Mouse (Mus musculus) heart, embryonic 11.5 days (tissue): ENCODE data around the gene Zfp385a. TPM values are rescaled to one million over a fixed set of nuclear protein-coding genes. Genes with fewer than 3 reads are reported as not detected.

ENCODE experiments used
- ATAC-seq: fragments of 200-750 bp; cut with Nextera tagmentation; replicated peaks from 2 replicates; pipeline ENCODE4 v1.8.0; 2017; ENCODE audit warnings: moderate library complexity; ENCODE audit not compliant: insufficient number of reproducible peaks, low FRiP score, low TSS enrichment
- H3K27ac ChIP-seq: fragments of 300-500 bp; sonication (generic); 2 replicates; pipeline ENCODE4 v1.5.1; 2014; ENCODE audit warnings: mild to moderate bottlenecking, low read depth, low read length
- H3K27me3 ChIP-seq: fragments of 300-500 bp; sonication (generic); 2 replicates; pipeline ENCODE4 v1.6.1; 2014; ENCODE audit warnings: mild to moderate bottlenecking, low read length, mixed read lengths; ENCODE audit not compliant: control insufficient read depth, insufficient read depth
- H3K36me3 ChIP-seq: fragments of 300-500 bp; sonication (generic); 2 replicates; pipeline ENCODE4 v1.6.1; 2014; ENCODE audit warnings: mild to moderate bottlenecking, low read length, moderate library complexity, mixed read lengths; ENCODE audit not compliant: control insufficient read depth, insufficient read depth
- H3K4me1 ChIP-seq: fragments of 300-500 bp; sonication (generic); 2 replicates; pipeline ENCODE4 v1.6.1; 2014; ENCODE audit warnings: low read length; ENCODE audit not compliant: control insufficient read depth, insufficient read depth
- H3K4me2 ChIP-seq: fragments of 300-500 bp; sonication (generic); 2 replicates; pipeline ENCODE4 v1.6.1; 2014; ENCODE audit warnings: mild to moderate bottlenecking, moderate library complexity
- H3K4me3 ChIP-seq: fragments of 300-500 bp; sonication (generic); 2 replicates; pipeline ENCODE4 v1.5.1; 2014; ENCODE audit warnings: low read depth, low read length
- H3K9ac ChIP-seq: fragments of 300-500 bp; sonication (generic); 2 replicates; pipeline ENCODE4 v1.6.1; 2014; ENCODE audit warnings: mild to moderate bottlenecking, low read depth, low read length, moderate library complexity
- H3K9me3 ChIP-seq: fragments of 300-500 bp; sonication (generic); replicated peaks from 2 replicates; pipeline ENCODE4 v1.6.1; 2016; ENCODE audit warnings: low read length; ENCODE audit not compliant: control insufficient read depth
- WGBS: fragments of 180-500 bp; shearing (Covaris S2); extraction: QIAGEN DNeasy Blood & Tissue Kit; methylation state at CpG from one replicate; pipeline ENCODE4 v1.1.7; 2014; ENCODE audit not compliant: insufficient replicate concordance; 5-methylcytosine and 5-hydroxymethylcytosine counted together
- polyA plus RNA-seq: library from polyadenylated mRNA; unstranded; fragments of >200 nt; fragmentation: Nextera tagmentation; extraction: Ambion mirVana; gene quantifications from 2 replicates; pipeline ENCODE4 v1.2.1, GENCODE M21; 2014

Zfp385a gene
- polyA plus RNA-seq, 1 experiment from 2014 or later = 11.6 TPM

- Histone ChIP-seq H3K4me1 (peaks cover 27% of the 10 kb centered on the region), H3K9me3 (no peaks in the 10 kb centered on the region), H3K27me3 (peaks cover 5% of the 10 kb centered on the region), H3K4me2 (peak overlapping the region; percentile 74), H3K36me3 (peaks cover 4% of the 10 kb centered on the region), H3K4me3 (peak overlapping the region; percentile 32; the same call in 1 of the 2 replicates), H3K9ac (no peak overlapping the region; the same call in 1 of the 2 replicates), H3K27ac (no peak overlapping the region)
- no peak for ATAC-seq
- WGBS = 19% methylated on average over 18 of the region's 18 CpGs
Measured at GRCm38 (mm10) chr15:103313495-103314095, 26.3 kb downstream of the Zfp385a start.

DNA sequence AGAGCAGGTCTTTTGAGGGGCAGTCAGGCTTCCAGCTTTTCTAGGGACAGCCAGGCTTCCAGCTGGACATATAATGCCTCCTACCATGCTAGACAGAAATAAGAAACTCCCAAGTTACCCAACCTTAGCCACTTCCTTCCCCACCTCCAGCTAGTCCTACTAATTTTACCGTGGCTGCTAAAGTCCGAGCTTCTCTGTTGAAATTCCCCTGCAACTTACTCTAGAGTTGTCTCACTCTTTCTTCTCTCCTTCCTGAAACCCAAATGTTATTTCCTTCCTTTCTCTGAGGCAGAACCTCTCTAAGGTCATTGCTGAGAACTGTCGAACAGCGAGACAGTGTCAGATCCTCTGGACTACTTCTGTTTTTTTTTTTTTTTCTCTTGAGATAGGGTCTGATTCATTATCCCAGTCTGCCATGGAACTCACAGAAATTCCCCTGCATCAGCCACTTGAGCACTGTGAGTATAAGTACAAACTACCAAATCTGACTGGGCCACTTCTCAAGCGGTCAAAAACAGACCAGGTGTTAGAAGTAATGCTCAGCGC, 29.5 kb downstream of the Zfp385a start, which contains the start of gene Gpr84:
TSS of gene Gpr84 (minus strand) at position 248 of the 546 bp plus-strand sequence.
- Histone ChIP-seq H3K4me3 (no peak within 1 kb of the TSS), H3K27ac (no peak within 1 kb of the TSS), H3K4me2 (no peak within 1 kb of the TSS), H3K9ac (0 out of 2 replicates have a peak within 1 kb of the TSS, but pooled peaks have one; percentile 29), H3K9me3 (no peaks in the 10 kb centered on the region), H3K36me3 (no peaks in the 10 kb centered on the region), H3K4me1 (peaks cover 33% of the 10 kb centered on the region), H3K27me3 (peaks cover 5% of the 10 kb centered on the region)
- 45% methylated on average over 6 of the region's 6 CpGs for WGBS
- ATAC-seq = no peak

GRCm38 (mm10) chr15:103308876-103309580, 30.9 kb downstream of the Zfp385a start:
- H3K4me3 ChIP-seq = peak overlapping the region; percentile 14
- no peaks in the 10 kb centered on the region for H3K36me3 ChIP-seq
- no peak for ATAC-seq
- H3K27me3 ChIP-seq = peaks cover 5% of the 10 kb centered on the region
- H3K9me3 ChIP-seq = no peaks in the 10 kb centered on the region
- WGBS = 54% methylated on average over 26 of the region's 26 CpGs
- no peak overlapping the region for H3K27ac ChIP-seq
- H3K4me2 ChIP-seq = peak overlapping the region; percentile 64
- H3K4me1 ChIP-seq = peaks cover 26% of the 10 kb centered on the region
- peak overlapping the region; percentile 69 for H3K9ac ChIP-seq

- Histone ChIP-seq H3K27ac (no peak overlapping the region), H3K4me3 (peak overlapping the region; percentile 14), H3K4me1 (peaks cover 32% of the 10 kb centered on the region), H3K4me2 (peak overlapping the region; percentile 64), H3K27me3 (peaks cover 5% of the 10 kb centered on the region), H3K36me3 (no peaks in the 10 kb centered on the region), H3K9me3 (no peaks in the 10 kb centered on the region), H3K9ac (peak overlapping the region; percentile 69)
- no peak for ATAC-seq
- 36% methylated on average over 28 of the region's 28 CpGs for whole genome bisulfite sequencing
Measured at GRCm38 (mm10) chr15:103308056-103308875, 31.6 kb downstream of the Zfp385a start.

DNA sequence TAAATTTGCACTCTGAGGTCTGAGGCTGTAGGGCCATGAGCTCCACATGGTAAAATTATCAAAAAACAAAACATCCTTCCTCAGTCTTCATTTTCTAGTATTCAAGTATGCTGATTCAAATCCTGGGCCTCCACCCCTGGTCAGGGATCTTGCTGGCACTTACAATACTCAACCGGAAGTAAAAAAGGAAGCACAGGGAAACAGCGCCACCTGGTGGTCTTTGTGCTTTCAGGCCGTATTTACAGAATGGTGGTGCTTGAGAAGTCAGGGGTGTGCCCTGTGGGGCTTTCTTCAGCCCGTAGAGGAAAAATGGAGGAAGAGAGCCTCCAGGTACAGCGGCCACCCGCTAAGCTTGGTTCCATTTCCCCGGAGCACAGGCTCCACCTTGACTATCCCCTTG, 32.8 kb downstream of the Zfp385a start:
- Histone ChIP-seq H3K4me1 (peaks cover 43% of the 10 kb centered on the region), H3K27me3 (peaks cover 5% of the 10 kb centered on the region), H3K36me3 (no peaks in the 10 kb centered on the region), H3K9me3 (no peaks in the 10 kb centered on the region), H3K4me2 (peak overlapping the region; percentile 5), H3K9ac (no peak overlapping the region), H3K27ac (no peak overlapping the region), H3K4me3 (no peak overlapping the region)
- WGBS = 3% methylated on average over 7 of the region's 7 CpGs
- no peak for ATAC-seq

- WGBS = 36% methylated on average over 8 of the region's 8 CpGs
- peak overlapping the region; percentile 77 for H3K9ac ChIP-seq
- H3K27me3 ChIP-seq = peaks cover 5% of the 10 kb centered on the region
- peak overlapping the region; percentile 90 for H3K27ac ChIP-seq
- no peaks in the 10 kb centered on the region for H3K36me3 ChIP-seq
- peaks cover 53% of the 10 kb centered on the region for H3K4me1 ChIP-seq
- peak overlapping the region; percentile 57 for H3K4me3 ChIP-seq
- no peaks in the 10 kb centered on the region for H3K9me3 ChIP-seq
- no peak for ATAC-seq
- peak overlapping the region; percentile 96 for H3K4me2 ChIP-seq
Measured at GRCm38 (mm10) chr15:103305792-103306645, 33.9 kb downstream of the Zfp385a start.

DNA sequence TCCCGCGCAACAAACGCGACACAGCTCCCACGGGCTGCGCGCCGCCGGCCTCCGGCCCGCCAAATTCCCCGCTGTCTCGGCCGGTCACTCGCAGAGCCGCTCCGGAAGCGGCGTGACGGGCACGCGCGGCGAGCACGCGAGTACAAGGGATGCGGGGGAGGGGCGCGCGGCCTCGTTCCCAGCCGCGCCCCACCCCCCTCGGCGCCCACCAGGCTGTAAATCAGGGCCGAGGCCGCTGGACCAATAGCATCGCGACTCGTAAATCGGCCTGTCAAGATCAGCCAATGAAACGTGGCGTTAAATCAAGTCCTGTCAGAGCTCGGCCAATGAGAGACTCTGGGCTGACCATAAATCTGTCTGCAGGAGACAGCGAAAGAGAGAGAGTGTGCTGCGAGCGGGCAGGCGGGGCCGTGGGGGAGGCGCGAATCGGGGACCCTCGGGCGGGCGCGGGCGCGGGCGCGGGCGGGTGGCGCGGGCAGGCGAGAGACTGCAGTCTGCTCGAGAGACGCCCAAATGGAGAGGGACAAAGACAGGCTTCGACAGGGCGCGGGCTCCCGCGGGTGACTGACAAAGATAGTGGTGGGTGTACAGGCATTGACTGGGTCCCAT, 34.7 kb downstream of the Zfp385a start:
- under 1% methylated on average over 70 of the region's 71 CpGs for WGBS
- peak overlapping the region; percentile 57 for H3K4me3 ChIP-seq
- H3K27me3 ChIP-seq = peaks cover 5% of the 10 kb centered on the region
- peak overlapping the region; percentile 90 for H3K27ac ChIP-seq
- H3K9me3 ChIP-seq = no peaks in the 10 kb centered on the region
- peak overlapping the region; percentile 79 for H3K9ac ChIP-seq
- H3K4me1 ChIP-seq = peaks cover 62% of the 10 kb centered on the region
- H3K36me3 ChIP-seq = no peaks in the 10 kb centered on the region
- ATAC-seq = peak; percentile 88
- peak overlapping the region; percentile 96 for H3K4me2 ChIP-seq
